Mouse (Mus musculus): Measurements from ENCODE around the gene Mthfs.

- TF ChIP-seq CTCF (conservative IDR thresholded peaks at IDR 0.05; ENCODE audit: insufficient read depth, insufficient read length, low read depth, low read length) (no peak), POLR2A (IDR thresholded peaks at IDR 0.05; ENCODE audit: low read depth, low read length) (no peak)
Measured at GRCm38 (mm10) chr9:89311649-89312048, 101.2 kb downstream of the Mthfs start.

All from kidney, adult 2 months (tissue).